Mouse (Mus musculus) liver, adult 2 months (tissue): Measurements from ENCODE around the gene St5. TPM values are rescaled to one million over a fixed set of nuclear protein-coding genes. Genes with fewer than 3 reads are reported as not detected.

Experiments
- DNase-seq: peaks from one replicate; pipeline ENCODE4 v3.0.0-alpha.2; 2011; ENCODE audit warnings: low read depth, low spot score; ENCODE audit errors: extremely low read depth
- H3K27ac ChIP-seq: fragments of 200-500 bp; replicated peaks from 2 replicates; pipeline ENCODE4 v1.5.1; 2012; ENCODE audit warnings: low read depth, mild to moderate bottlenecking, control low read depth, inconsistent platforms, low read length; ENCODE audit not compliant: insufficient read depth
- H3K27me3 ChIP-seq: fragments of 200-500 bp; 2 replicates; pipeline ENCODE4 v1.6.1; 2012; ENCODE audit warnings: mild to moderate bottlenecking, moderate library complexity, low read length, inconsistent platforms; ENCODE audit not compliant: control insufficient read depth, insufficient read depth
- H3K36me3 ChIP-seq: fragments of 200-500 bp; 2 replicates; pipeline ENCODE4 v1.6.1; 2012; ENCODE audit warnings: low read length, inconsistent platforms; ENCODE audit not compliant: control insufficient read depth, insufficient read depth
- H3K4me1 ChIP-seq: fragments of 200-500 bp; 2 replicates; pipeline ENCODE4 v1.6.1; 2011; ENCODE audit warnings: low read length; ENCODE audit not compliant: control insufficient read depth, insufficient read depth
- H3K4me3 ChIP-seq: fragments of 200-500 bp; 2 replicates; pipeline ENCODE4 v1.5.1; 2011; ENCODE audit warnings: low read depth, mild to moderate bottlenecking, control low read depth, low read length, moderate library complexity; ENCODE audit not compliant: insufficient read depth
- H3K79me2 ChIP-seq: fragments of 200-500 bp; 2 replicates; pipeline ENCODE4 v1.6.1; 2012; ENCODE audit warnings: inconsistent platforms, mild to moderate bottlenecking, low read length, moderate library complexity; ENCODE audit not compliant: control insufficient read depth, insufficient read depth
- H3K9ac ChIP-seq: fragments of 200-500 bp; 2 replicates; pipeline ENCODE4 v1.6.1; 2012; ENCODE audit warnings: low read depth, mild to moderate bottlenecking, control low read depth, inconsistent platforms, low read length
- CTCF ChIP-seq: fragments of 200-500 bp; IDR thresholded peaks from 2 replicates; pipeline ENCODE4 v1.5.1; 2011; ENCODE audit warnings: low read depth, low read length, control low read depth
- POLR2A ChIP-seq: fragments of 200-500 bp; IDR thresholded peaks from 2 replicates; pipeline ENCODE4 v1.6.1; 2011; ENCODE audit warnings: low read length, control low read depth; ENCODE audit not compliant: insufficient read depth; ENCODE audit errors: extremely low read depth
- WGBS: fragments of 180-500 bp; shearing (Covaris S2); methylation state at CpG from one replicate; pipeline ENCODE4 v1.1.7; 2018; 5-methylcytosine and 5-hydroxymethylcytosine counted together
- polyA plus RNA-seq: library from polyadenylated mRNA; depleted of rRNA; stranded (reverse); fragments of >200 nt; gene quantifications from 2 replicates; pipeline ENCODE4 v1.2.3, GENCODE M21; 2012
- total RNA-seq: library from RNA; depleted of rRNA; stranded (reverse); fragments of >200 nt; gene quantifications from 2 replicates; pipeline ENCODE4 v1.2.3, GENCODE M21; 2014

Gene St5
- total and polyA plus RNA-seq, 2 experiments = 8.3 to 36.4 TPM

DNA sequence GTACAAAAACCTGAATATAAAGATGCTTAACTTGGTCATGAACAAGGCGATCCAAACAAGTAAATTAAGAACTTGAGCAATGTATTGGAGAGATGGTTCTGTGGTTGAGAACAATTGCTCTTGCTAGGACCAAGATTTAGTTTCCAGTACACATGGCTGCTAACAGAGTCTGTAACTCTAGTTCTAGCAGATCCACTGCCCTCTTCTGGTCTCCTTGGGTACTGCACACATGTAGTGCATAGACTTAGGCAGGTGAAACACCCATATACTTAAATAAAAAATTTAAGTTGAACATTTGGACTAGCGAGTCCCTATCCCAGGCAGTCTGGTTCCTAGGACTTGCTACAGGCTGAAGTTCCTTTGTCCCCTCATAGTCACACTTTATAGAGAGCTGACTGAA, 19.2 kb upstream of the St5 start:
- DNase-seq = no peak
- WGBS = 96% methylated on average over 2 of the region's 2 CpGs
- no peak overlapping the region for H3K27ac ChIP-seq
- no peak overlapping the region for H3K4me3 ChIP-seq
- TF ChIP-seq CTCF = no peak; the same call in 1 of the 2 replicates
- TF ChIP-seq POLR2A = no peak
- no peaks in the 10 kb centered on the region for H3K36me3 ChIP-seq
- H3K4me1 ChIP-seq = no peaks in the 10 kb centered on the region
- H3K27me3 ChIP-seq = no peaks in the 10 kb centered on the region
- H3K9ac ChIP-seq = no peak overlapping the region
- H3K79me2 ChIP-seq = no peaks in the 10 kb centered on the region

DNA sequence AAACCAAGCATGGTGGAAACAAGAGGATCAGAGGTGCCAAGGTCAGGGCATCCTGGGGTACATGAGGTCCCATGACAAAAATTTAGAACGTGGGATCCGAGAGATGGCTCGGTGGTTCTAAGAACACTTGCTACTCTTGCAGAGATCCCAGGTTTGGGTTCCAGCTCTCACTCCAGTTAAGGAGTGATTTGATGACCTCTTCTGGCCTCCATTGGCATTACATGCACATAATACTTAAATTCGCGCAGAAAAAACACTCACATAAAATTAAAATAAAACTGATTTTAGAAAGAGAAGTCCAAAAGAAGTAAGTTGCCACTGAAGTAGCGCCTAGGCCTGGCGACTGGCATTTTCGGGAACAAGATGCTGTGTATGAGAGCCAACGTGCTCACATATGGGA, 15.9 kb upstream of the St5 start:
- no peaks in the 10 kb centered on the region for H3K4me1 ChIP-seq
- no peak overlapping the region for H3K27ac ChIP-seq
- no peak overlapping the region for H3K4me3 ChIP-seq
- TF ChIP-seq CTCF (0 out of 2 replicates have a peak, but pooled peaks have one; percentile 10), POLR2A (no peak)
- H3K36me3 ChIP-seq = no peaks in the 10 kb centered on the region
- H3K79me2 ChIP-seq = no peaks in the 10 kb centered on the region
- peak; percentile 15 for DNase-seq
- H3K27me3 ChIP-seq = no peaks in the 10 kb centered on the region
- 68% methylated on average over 9 of the region's 9 CpGs for WGBS
- H3K9ac ChIP-seq = no peak overlapping the region

GRCm38 (mm10) chr7:109713434-109713982, 10.1 kb upstream of the St5 start:
- no peaks in the 10 kb centered on the region for H3K27me3 ChIP-seq
- H3K4me3 ChIP-seq = no peak overlapping the region
- TF ChIP-seq CTCF (no peak), POLR2A (no peak)
- H3K79me2 ChIP-seq = no peaks in the 10 kb centered on the region
- peaks cover 28% of the 10 kb centered on the region for H3K36me3 ChIP-seq
- no peak overlapping the region for H3K27ac ChIP-seq
- WGBS = 88% methylated on average over 2 of the region's 2 CpGs
- H3K9ac ChIP-seq = no peak overlapping the region
- DNase-seq = no peak
- no peaks in the 10 kb centered on the region for H3K4me1 ChIP-seq

DNA sequence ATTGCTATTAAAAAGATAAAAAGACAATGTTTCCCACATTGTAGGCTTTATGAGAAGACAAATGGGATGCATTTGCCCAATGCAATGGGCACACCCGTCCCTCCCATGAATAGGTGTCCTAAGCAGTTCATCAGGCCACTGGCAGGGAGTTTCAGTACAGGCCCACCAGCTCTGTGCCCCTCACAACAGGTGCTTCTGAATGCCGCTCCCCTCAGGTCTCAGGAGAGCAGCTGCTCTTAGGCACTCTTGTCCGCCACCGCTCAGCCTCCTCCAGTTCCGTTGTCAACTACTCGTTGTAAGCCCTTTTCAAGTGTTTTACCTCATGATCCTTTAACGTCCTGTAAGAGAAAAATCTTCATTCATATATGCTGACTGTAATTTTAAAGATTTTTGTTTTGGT, 8.8 kb upstream of the St5 start:
- Histone ChIP-seq H3K79me2 (no peaks in the 10 kb centered on the region), H3K4me1 (no peaks in the 10 kb centered on the region), H3K4me3 (no peak overlapping the region), H3K9ac (no peak overlapping the region), H3K27me3 (no peaks in the 10 kb centered on the region), H3K27ac (no peak overlapping the region), H3K36me3 (peaks cover 36% of the 10 kb centered on the region)
- WGBS = 97% methylated on average over 7 of the region's 7 CpGs
- TF ChIP-seq CTCF (no peak), POLR2A (no peak)
- DNase-seq = no peak

- no peaks in the 10 kb centered on the region for H3K27me3 ChIP-seq
- no peak for TF ChIP-seq POLR2A
- no peak for TF ChIP-seq CTCF
- DNase-seq = no peak
- no peak overlapping the region for H3K9ac ChIP-seq
- no peak overlapping the region for H3K27ac ChIP-seq
- 0 out of 2 replicates have a peak, but pooled peaks cover 2% of the 10 kb centered on the region for H3K4me1 ChIP-seq
- WGBS = 57% methylated on average over 1 of the region's 1 CpGs
- no peaks in the 10 kb centered on the region for H3K79me2 ChIP-seq
- peaks cover 36% of the 10 kb centered on the region for H3K36me3 ChIP-seq
- H3K4me3 ChIP-seq = no peak overlapping the region
Observed at GRCm38 (mm10) chr7:109710069-109710468, 6.7 kb upstream of the St5 start.

DNA sequence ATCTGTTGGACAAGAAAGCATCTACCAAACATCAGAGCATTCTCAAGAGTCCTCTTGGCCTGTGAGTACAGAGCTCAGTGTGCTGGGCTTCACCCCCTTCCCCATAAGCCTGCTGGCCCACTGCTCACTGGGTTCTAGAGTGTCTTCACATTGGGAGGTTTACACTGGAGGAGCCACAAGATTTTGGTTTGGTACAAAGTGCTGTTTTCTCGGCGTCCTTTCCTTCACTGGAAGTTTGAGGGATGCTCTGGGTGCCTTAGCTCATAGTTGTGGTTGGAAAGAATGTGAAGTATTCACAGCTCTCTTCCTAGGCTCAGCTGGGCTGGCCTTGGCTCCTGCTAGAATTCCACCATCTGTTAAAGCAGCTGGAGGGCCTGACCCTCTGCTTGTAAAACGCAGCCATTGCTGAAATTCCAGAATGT, 5.6 kb upstream of the St5 start:
- H3K27me3 ChIP-seq = no peaks in the 10 kb centered on the region
- H3K27ac ChIP-seq = 0 out of 2 replicates have a peak overlapping the region, but pooled peaks have one; percentile 32
- 0 out of 2 replicates have a peak, but pooled peaks cover 4% of the 10 kb centered on the region for H3K4me1 ChIP-seq
- no peak overlapping the region for H3K4me3 ChIP-seq
- TF ChIP-seq POLR2A = no peak
- no peak for TF ChIP-seq CTCF
- no peaks in the 10 kb centered on the region for H3K79me2 ChIP-seq
- peaks cover 36% of the 10 kb centered on the region for H3K36me3 ChIP-seq
- no peak overlapping the region for H3K9ac ChIP-seq
- DNase-seq = peak; percentile 28
- 77% methylated on average over 3 of the region's 3 CpGs for WGBS
